Mouse (Mus musculus): ENCODE results near the gene Ankrd16.

DNA sequence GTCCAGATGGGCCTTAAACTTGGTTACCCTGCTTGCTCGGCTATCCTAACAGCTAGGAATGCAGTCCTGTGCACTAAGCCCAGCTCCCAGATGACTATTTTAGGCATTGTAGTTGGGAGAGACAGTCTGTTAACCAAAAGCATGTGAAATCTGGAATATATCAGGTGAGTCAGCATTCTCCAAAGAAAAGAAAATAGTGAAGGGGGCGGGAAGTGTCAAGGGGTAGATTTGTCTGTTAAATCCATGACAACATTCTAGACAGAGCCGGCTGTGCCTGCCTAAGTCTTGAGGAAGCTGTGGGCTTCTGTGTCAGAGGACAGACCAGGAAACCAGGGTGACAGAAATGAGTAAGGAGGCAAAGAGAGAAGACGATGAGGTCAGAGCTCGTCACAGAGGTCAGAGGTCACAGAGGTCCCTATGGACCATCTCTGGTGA is 20.3 kb downstream of the Ankrd16 start:
- peak; percentile 39; the same call in 1 of the 2 replicates for TF ChIP-seq CHD2 (IDR thresholded peaks at IDR 0.05; ENCODE audit: low read length)
- no peak for TF ChIP-seq TBP (conservative IDR thresholded peaks at IDR 0.05; ENCODE audit: low read depth, low read length)
- TF ChIP-seq POLR2A (IDR thresholded peaks at IDR 0.05; ENCODE audit: low read depth, low read length) = no peak
- TF ChIP-seq JUND (conservative IDR thresholded peaks at IDR 0.05; ENCODE audit: low read depth, low read length) = peak; percentile 62
- no peak for TF ChIP-seq CTCF (conservative IDR thresholded peaks at IDR 0.05 in 1 of 2, IDR thresholded peaks at IDR 0.05 in 1 of 2; ENCODE audit: low read depth in 2 of 2, low read length in 2 of 2)
- no peak for TF ChIP-seq UBTF (IDR thresholded peaks at IDR 0.05; ENCODE audit: low read depth, low read length)
- no peak for TF ChIP-seq USF2 (conservative IDR thresholded peaks at IDR 0.05; ENCODE audit: low read depth, low read length)
- TF ChIP-seq MAZ (IDR thresholded peaks at IDR 0.05; ENCODE audit: low read depth, low read length) = no peak
- TF ChIP-seq TCF12 (IDR thresholded peaks at IDR 0.05; ENCODE audit: low read depth, low read length) = no peak

Measured in CH12.LX (cell line).